Mouse (Mus musculus): ENCODE measurements at regions not wholly inside any gene's neighbourhood (a gene's known extent, or its start where the extent isn't known, plus 50 kb on each side); places are given as distances from the start of the nearest gene placed in this dataset.

GRCm38 (mm10) chr1:184519551-184519950, 212.9 kb downstream of the Hlx start:
- no peak overlapping the region for H3K27ac ChIP-seq (replicated peaks)
- H3K9me3 ChIP-seq = no peaks in the 10 kb centered on the region
- WGBS = 76% methylated on average over 5 of the region's 5 CpGs
- H3K36me3 ChIP-seq (replicated peaks) = no peaks in the 10 kb centered on the region
- DNase-seq (ENCODE audit: low spot score) = peak; percentile 11
- peaks cover 9% of the 10 kb centered on the region for H3K4me1 ChIP-seq
- H3K27me3 ChIP-seq (replicated peaks; ENCODE audit: low read depth, poor library complexity, severe bottlenecking) = no peaks in the 10 kb centered on the region
- no peak overlapping the region for H3K4me3 ChIP-seq

GRCm38 (mm10) chr1:184504663-184505062, 227.8 kb downstream of the Hlx start:
- 83% methylated on average over 4 of the region's 4 CpGs for WGBS
- peaks cover 4% of the 10 kb centered on the region; the same call in 1 of the 2 replicates for H3K9me3 ChIP-seq
- H3K4me3 ChIP-seq = no peak overlapping the region
- no peaks in the 10 kb centered on the region for H3K4me1 ChIP-seq
- H3K27me3 ChIP-seq (replicated peaks; ENCODE audit: low read depth, poor library complexity, severe bottlenecking) = no peaks in the 10 kb centered on the region
- no peaks in the 10 kb centered on the region for H3K36me3 ChIP-seq (replicated peaks)
- no peak for DNase-seq (ENCODE audit: low spot score)
- no peak overlapping the region for H3K27ac ChIP-seq (replicated peaks)

GRCm38 (mm10) chr1:184503827-184504355, 228.5 kb downstream of the Hlx start:
- H3K4me1 ChIP-seq = no peaks in the 10 kb centered on the region
- no peaks in the 10 kb centered on the region for H3K36me3 ChIP-seq (replicated peaks)
- H3K9me3 ChIP-seq = peaks cover 4% of the 10 kb centered on the region; the same call in 1 of the 2 replicates
- no peak overlapping the region for H3K27ac ChIP-seq (replicated peaks)
- no peak for DNase-seq (ENCODE audit: low spot score)
- WGBS = 81% methylated on average over 4 of the region's 4 CpGs
- no peak overlapping the region for H3K4me3 ChIP-seq
- H3K27me3 ChIP-seq (replicated peaks; ENCODE audit: low read depth, poor library complexity, severe bottlenecking) = no peaks in the 10 kb centered on the region

- H3K27ac ChIP-seq (replicated peaks) = no peak overlapping the region
- H3K9me3 ChIP-seq = peaks cover 4% of the 10 kb centered on the region; the same call in 1 of the 2 replicates
- DNase-seq (ENCODE audit: low spot score) = no peak
- no peaks in the 10 kb centered on the region for H3K36me3 ChIP-seq (replicated peaks)
- 86% methylated on average over 5 of the region's 5 CpGs for WGBS
- no peak overlapping the region for H3K4me3 ChIP-seq
- H3K27me3 ChIP-seq (replicated peaks; ENCODE audit: low read depth, poor library complexity, severe bottlenecking) = no peaks in the 10 kb centered on the region
- H3K4me1 ChIP-seq = no peaks in the 10 kb centered on the region
These were observed 231.7 kb downstream of the Hlx start for GRCm38 (mm10) chr1:184500702-184501101.

GRCm38 (mm10) chr1:184498909-184499525, 233.4 kb downstream of the Hlx start:
- Histone ChIP-seq H3K27ac (replicated peaks) (no peak overlapping the region), H3K4me1 (no peaks in the 10 kb centered on the region), H3K4me3 (no peak overlapping the region), H3K9me3 (peaks cover 4% of the 10 kb centered on the region; the same call in 1 of the 2 replicates), H3K27me3 (replicated peaks; ENCODE audit: low read depth, poor library complexity, severe bottlenecking) (no peaks in the 10 kb centered on the region), H3K36me3 (replicated peaks) (no peaks in the 10 kb centered on the region)
- WGBS = 89% methylated on average over 11 of the region's 11 CpGs
- no peak for DNase-seq (ENCODE audit: low spot score)

- Histone ChIP-seq H3K27me3 (replicated peaks; ENCODE audit: low read depth, poor library complexity, severe bottlenecking) (no peaks in the 10 kb centered on the region), H3K4me3 (no peak overlapping the region), H3K36me3 (replicated peaks) (no peaks in the 10 kb centered on the region), H3K27ac (replicated peaks) (no peak overlapping the region), H3K9me3 (no peaks in the 10 kb centered on the region), H3K4me1 (no peaks in the 10 kb centered on the region)
- DNase-seq (ENCODE audit: low spot score) = no peak
- WGBS = 37% methylated on average over 1 of the region's 1 CpGs
These were observed 235.4 kb downstream of the Hlx start for GRCm38 (mm10) chr1:184497007-184497406.

GRCm38 (mm10) chr1:184493811-184494210, 238.6 kb downstream of the Hlx start:
- peaks cover 5% of the 10 kb centered on the region; the same call in 1 of the 2 replicates for H3K27me3 ChIP-seq (replicated peaks; ENCODE audit: low read depth, poor library complexity, severe bottlenecking)
- H3K9me3 ChIP-seq = no peaks in the 10 kb centered on the region
- no peaks in the 10 kb centered on the region for H3K4me1 ChIP-seq
- no peaks in the 10 kb centered on the region for H3K36me3 ChIP-seq (replicated peaks)
- no peak overlapping the region for H3K27ac ChIP-seq (replicated peaks)
- H3K4me3 ChIP-seq = no peak overlapping the region
- no peak for DNase-seq (ENCODE audit: low spot score)
- WGBS = 83% methylated on average over 8 of the region's 8 CpGs

GRCm38 (mm10) chr1:184492115-184492514, 240.3 kb downstream of the Hlx start:
- peaks cover 7% of the 10 kb centered on the region for H3K4me1 ChIP-seq
- WGBS = 89% methylated on average over 3 of the region's 3 CpGs

GRCm38 (mm10) chr1:184491252-184491651, 241.2 kb downstream of the Hlx start:
- H3K27ac ChIP-seq (replicated peaks) = no peak overlapping the region
- H3K4me1 ChIP-seq = peaks cover 7% of the 10 kb centered on the region
- no peaks in the 10 kb centered on the region for H3K9me3 ChIP-seq
- no peak for DNase-seq (ENCODE audit: low spot score)
- H3K36me3 ChIP-seq (replicated peaks) = no peaks in the 10 kb centered on the region
- peaks cover 5% of the 10 kb centered on the region; the same call in 1 of the 2 replicates for H3K27me3 ChIP-seq (replicated peaks; ENCODE audit: low read depth, poor library complexity, severe bottlenecking)
- no peak overlapping the region for H3K4me3 ChIP-seq
- 84% methylated on average over 4 of the region's 4 CpGs for WGBS

More at GRCm38 (mm10) chr1:184492115-184492514, 240.3 kb downstream of the Hlx start:
- Histone ChIP-seq H3K4me3 (no peak overlapping the region), H3K27me3 (replicated peaks; ENCODE audit: low read depth, poor library complexity, severe bottlenecking) (peaks cover 5% of the 10 kb centered on the region; the same call in 1 of the 2 replicates), H3K27ac (replicated peaks) (no peak overlapping the region), H3K36me3 (replicated peaks) (no peaks in the 10 kb centered on the region), H3K9me3 (no peaks in the 10 kb centered on the region)
- DNase-seq (ENCODE audit: low spot score) = no peak

GRCm38 (mm10) chr1:184487409-184487808, 245.0 kb downstream of the Hlx start:
- peaks cover 7% of the 10 kb centered on the region for H3K4me1 ChIP-seq
- WGBS = 27% methylated on average over 6 of the region's 6 CpGs
- no peak overlapping the region for H3K4me3 ChIP-seq
- peak; percentile 26 for DNase-seq (ENCODE audit: low spot score)
- no peaks in the 10 kb centered on the region for H3K9me3 ChIP-seq
- no peak overlapping the region for H3K27ac ChIP-seq (replicated peaks)
- H3K27me3 ChIP-seq (replicated peaks; ENCODE audit: low read depth, poor library complexity, severe bottlenecking) = peaks cover 13% of the 10 kb centered on the region; the same call in 1 of the 2 replicates
- no peaks in the 10 kb centered on the region for H3K36me3 ChIP-seq (replicated peaks)

GRCm38 (mm10) chr1:184484801-184485200, 247.6 kb downstream of the Hlx start:
- Histone ChIP-seq H3K4me1 (peaks cover 7% of the 10 kb centered on the region), H3K36me3 (replicated peaks) (no peaks in the 10 kb centered on the region), H3K27ac (replicated peaks) (no peak overlapping the region), H3K9me3 (no peaks in the 10 kb centered on the region), H3K27me3 (replicated peaks; ENCODE audit: low read depth, poor library complexity, severe bottlenecking) (peaks cover 13% of the 10 kb centered on the region; the same call in 1 of the 2 replicates), H3K4me3 (no peak overlapping the region)
- WGBS = 80% methylated on average over 8 of the region's 8 CpGs
- DNase-seq (ENCODE audit: low spot score) = no peak

GRCm38 (mm10) chr1:184483371-184483770, 249.0 kb downstream of the Hlx start:
- H3K4me3 ChIP-seq = no peak overlapping the region
- H3K36me3 ChIP-seq (replicated peaks) = no peaks in the 10 kb centered on the region
- no peak for DNase-seq (ENCODE audit: low spot score)
- no peaks in the 10 kb centered on the region for H3K9me3 ChIP-seq
- WGBS = 79% methylated on average over 7 of the region's 7 CpGs
- H3K27me3 ChIP-seq (replicated peaks; ENCODE audit: low read depth, poor library complexity, severe bottlenecking) = 0 out of 2 replicates have a peak, but pooled peaks cover 8% of the 10 kb centered on the region
- H3K27ac ChIP-seq (replicated peaks) = no peak overlapping the region
- H3K4me1 ChIP-seq = peaks cover 7% of the 10 kb centered on the region

GRCm38 (mm10) chr1:184482026-184482425, 250.4 kb downstream of the Hlx start:
- Histone ChIP-seq H3K9me3 (no peaks in the 10 kb centered on the region), H3K36me3 (replicated peaks) (no peaks in the 10 kb centered on the region), H3K27me3 (replicated peaks; ENCODE audit: low read depth, poor library complexity, severe bottlenecking) (0 out of 2 replicates have a peak, but pooled peaks cover 8% of the 10 kb centered on the region), H3K4me1 (no peaks in the 10 kb centered on the region; the same call in 1 of the 2 replicates), H3K27ac (replicated peaks) (no peak overlapping the region), H3K4me3 (no peak overlapping the region)
- no peak for DNase-seq (ENCODE audit: low spot score)
- 81% methylated on average over 9 of the region's 9 CpGs for WGBS
